Mouse (Mus musculus): ENCODE measurements around the gene Nmnat3.

DNA sequence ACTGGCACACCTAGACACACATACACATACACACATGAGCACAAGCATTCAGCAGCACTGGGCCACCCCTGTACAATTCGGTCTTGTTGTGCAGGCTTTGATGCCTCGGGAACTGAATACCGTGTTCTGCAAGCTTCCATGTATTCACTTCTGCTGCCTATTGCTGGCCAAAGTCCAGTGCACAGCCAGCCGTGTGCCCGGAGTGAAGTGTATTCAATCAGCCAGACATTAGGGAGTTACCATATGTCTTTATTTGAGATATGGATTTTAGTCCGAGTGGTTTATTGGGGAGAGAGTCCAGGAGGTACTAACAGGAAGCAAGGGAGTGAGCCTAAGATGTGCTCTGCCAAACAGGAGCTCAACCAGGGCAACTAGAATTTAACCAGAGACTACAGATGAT lies 19.8 kb downstream of the Nmnat3 start:
- TF ChIP-seq ZC3H11A (IDR thresholded peaks at IDR 0.05; ENCODE audit: low read depth, low read length) (no peak), CTCF (conservative IDR thresholded peaks at IDR 0.05 in 1 of 2, IDR thresholded peaks at IDR 0.05 in 1 of 2; ENCODE audit: low read depth in 2 of 2, low read length in 2 of 2) (no peak), TCF12 (IDR thresholded peaks at IDR 0.05; ENCODE audit: low read depth, low read length) (no peak), POLR2A (IDR thresholded peaks at IDR 0.05; ENCODE audit: low read depth, low read length) (no peak), RAD21 (IDR thresholded peaks at IDR 0.05; ENCODE audit: low read depth, low read length) (no peak), MAFK (IDR thresholded peaks at IDR 0.05; ENCODE audit: insufficient replicate concordance, low read length) (no peak), USF1 (IDR thresholded peaks at IDR 0.05; ENCODE audit: low read depth, low read length) (no peak), E2F4 (IDR thresholded peaks at IDR 0.05; ENCODE audit: insufficient replicate concordance, low read depth, low read length) (no peak), POLR2AphosphoS2 (IDR thresholded peaks at IDR 0.05; ENCODE audit: low read depth, low read length) (no peak)

Measured in CH12.LX (cell line).